Mouse (Mus musculus) kidney, adult 11 months (tissue): Measurements from ENCODE around the gene Rlbp1.

Source experiments
- DNase-seq: peaks from one replicate; pipeline ENCODE4 v3.0.0; 2022

Rlbp1 gene

DNA sequence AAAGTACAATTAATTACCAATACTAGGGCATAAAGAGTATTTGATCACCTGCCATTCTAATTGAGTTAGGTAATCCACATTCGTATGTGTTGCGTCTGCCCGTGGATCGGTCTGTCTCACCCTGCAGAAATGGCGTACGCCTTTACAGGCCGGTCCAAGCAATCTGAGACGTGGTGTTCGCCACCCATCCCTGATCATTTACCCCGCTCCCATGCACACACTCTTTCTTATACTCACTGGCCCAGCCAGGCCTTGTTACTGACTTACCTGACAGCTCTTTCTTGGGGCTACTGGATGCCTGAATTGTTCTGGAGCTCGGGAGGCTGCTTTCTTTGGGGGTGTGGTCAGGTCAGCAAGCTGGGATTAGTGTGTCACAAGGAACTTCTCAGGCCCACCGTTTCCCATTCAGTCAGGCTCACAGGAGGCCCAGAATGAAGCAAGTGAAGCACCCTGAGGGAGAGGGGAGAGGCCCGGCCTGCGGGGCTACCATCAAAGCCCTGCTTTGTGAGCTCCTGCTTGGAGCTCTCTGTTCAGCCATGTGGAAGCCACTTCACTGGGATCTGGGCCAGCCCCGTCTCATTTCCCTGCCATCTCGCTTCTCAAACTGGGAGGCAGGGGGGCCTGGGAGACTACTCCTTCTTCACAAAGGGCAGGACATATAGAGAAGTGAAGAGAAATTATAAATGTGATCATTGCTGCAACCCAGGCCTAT, at the start of gene Rlbp1:
Gene Rlbp1 (minus strand): TSS at position 627 of the 712 bp plus-strand sequence.
- no peak for DNase-seq

DNA sequence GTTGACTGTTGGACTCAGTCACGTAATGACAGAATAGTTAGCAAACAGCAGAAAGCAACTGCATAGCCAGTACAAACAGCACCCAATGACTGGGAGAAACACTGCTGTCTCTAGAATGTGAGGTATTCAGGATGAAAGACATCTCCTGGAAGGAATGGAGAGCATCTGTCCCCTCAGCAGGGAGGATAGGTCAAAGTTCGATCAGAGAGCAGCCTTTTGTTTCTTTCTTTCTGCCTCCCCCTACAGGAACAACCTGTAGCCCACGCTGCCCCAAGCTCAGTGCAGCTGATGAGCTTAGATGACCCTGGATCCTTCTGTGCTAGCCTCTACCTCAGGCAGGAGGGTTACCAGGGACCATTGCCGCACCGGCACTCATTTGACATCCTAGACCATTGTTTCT, 41.4 kb upstream of the Rlbp1 start:
- no peak for DNase-seq

DNA sequence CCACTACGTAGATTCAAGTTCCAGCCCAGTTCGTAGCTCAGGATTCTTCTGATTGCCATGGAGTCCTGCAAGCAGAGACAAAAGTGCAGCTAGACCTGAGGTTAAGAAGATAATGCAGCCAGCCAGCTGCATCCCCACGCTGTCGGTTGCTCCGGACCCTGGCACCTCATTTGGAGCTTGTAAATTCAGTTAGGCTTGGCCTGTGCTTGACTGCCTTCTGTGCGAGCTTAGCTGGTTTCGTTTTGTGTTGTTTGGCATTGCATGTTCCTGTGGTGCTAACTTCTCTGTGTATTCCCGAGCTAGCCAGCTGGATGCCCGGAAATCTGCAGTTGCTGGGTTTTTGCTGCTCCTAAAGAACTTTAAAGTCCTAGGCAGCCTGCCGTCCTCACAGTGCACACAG, 39.0 kb upstream of the Rlbp1 start:
- no peak for DNase-seq

DNA sequence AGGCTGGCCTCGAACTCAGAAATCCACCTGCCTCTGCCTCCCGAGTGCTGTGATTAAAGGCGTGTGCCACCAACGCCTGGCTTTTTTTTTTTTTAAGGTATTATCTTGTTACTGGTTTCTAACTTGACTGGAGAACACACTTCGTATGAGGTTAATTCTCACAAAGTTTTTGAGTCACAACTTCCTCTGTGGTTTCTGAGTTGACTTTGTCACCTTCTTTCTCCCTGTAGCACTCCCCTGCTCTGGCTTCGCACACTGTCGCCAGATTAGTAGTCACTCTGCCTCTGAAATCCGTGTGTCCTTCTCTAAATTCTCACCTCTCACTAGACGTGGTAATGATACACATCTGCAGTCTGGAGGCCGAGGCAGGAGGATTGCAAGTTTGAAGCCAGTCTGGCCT, 36.0 kb upstream of the Rlbp1 start:
- DNase-seq = no peak

DNA sequence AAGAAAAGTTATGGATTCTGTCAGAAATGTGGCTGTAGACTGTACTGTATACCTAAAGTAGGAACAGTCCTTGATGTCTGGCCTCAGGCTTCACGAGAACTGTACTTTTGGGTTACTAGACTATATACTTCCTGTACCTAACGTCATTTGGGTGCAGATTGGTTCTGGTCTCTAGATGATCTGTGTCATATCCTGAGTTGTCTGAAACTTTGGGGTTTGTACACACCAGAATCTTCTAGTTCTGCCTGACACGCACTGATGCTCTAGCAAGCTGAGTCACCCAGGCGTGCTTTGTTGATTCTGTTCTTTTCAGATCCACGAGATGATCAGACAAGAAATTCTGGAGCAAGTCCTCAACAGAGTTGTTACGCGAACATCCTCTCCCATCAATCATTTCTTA, 33.1 kb upstream of the Rlbp1 start:
- DNase-seq = no peak

DNA sequence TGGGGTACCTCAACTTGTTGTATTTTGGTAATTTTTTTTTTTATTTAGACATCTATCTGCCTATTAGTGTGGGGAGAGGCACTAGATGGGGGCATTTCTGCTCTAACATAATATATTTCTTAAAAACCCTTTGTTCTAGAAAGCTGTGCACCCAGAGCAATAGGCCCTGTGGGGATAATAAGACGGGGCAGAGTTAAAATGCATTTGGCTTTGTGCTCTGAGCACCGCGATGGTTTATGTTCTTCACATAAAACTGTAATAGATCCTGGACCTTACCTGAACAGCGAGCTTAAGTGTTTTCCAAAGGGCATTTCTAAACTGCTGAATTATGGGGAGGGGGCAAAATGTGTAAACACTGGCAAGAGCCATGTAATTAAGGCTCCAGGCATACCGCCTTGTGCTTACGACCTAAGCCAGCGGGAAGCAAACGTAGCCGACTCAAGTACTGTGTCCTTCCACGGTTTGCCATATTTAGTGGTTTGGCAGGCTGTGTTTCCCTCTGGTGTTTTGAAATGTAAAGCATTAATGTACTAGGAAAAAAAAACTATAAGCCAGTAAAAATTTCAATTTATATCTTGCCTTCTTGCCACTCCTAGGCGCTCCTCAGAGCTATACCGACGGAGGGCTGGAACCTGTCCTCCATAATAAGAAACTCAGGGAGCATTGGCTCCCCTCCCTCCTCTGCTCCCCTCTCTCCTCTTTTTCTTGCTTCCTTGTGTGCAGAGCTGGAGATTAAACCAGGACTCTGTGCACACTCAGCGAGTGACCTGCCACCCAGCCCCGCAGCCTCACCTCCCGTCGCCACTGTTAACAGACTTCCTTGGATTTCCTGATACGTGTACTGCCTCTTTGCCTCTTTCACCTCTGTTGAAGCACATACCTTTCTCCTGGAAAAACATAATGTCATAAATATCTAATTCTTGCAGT, 27.9 kb upstream of the Rlbp1 start:
- no peak for DNase-seq

DNA sequence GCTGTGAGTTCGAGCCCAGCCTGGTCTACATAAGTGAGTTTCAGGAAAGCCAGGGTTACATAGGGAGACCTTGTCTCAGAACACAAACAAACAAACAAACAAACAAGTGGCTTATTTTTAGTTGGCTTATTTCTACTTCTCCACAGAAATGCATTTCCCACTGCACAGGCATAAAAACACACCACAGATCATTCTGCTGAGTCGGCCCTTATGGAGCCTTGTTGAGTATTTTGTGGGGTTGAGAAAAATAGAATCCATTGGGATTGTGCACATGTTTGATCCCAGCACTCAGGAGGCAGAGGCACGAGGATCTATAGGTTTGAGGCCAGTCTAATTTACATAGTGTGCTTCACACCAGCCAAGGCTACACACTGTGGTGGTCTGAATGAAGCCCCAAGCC, 13.4 kb upstream of the Rlbp1 start:
- no peak for DNase-seq

DNA sequence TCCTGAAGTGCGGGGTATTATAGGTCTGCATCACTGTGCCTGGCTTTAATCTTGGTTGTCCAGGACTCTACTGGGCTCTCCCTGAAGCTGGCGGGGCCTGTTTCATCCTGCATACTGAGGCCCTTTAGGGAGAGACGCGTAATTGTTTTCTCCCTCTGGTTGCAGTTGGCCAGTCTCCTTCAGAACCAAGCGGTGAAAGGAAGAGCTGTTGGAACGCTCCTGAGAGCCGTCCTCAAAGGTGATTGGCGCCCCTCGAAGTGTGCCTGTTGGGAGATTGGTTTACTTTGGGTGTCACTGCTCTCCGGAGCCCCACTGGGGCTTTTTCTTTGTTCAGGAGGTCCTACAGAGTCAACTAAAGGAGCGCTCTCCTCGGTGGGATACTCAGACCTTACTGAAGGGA, 12.1 kb upstream of the Rlbp1 start:
- DNase-seq = no peak

DNA sequence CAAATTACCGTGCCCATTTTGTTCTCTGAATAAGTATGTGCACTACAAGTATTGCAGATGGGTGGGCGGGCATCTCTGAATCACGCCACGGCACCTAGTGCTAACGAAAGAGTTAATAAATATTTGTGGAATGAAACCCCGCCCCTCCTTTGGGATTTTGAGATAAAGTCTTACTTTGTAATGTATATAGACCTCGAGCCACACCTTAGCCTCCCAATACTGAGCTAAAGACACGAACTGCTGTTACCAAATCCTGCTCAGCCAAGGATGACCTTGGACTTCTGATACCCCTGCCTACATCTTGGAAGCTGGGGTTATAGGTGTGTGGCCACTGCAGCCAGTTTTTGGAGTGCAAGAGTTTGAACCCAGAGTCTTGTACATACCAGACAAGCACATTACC, 11.6 kb upstream of the Rlbp1 start:
- no peak for DNase-seq

DNA sequence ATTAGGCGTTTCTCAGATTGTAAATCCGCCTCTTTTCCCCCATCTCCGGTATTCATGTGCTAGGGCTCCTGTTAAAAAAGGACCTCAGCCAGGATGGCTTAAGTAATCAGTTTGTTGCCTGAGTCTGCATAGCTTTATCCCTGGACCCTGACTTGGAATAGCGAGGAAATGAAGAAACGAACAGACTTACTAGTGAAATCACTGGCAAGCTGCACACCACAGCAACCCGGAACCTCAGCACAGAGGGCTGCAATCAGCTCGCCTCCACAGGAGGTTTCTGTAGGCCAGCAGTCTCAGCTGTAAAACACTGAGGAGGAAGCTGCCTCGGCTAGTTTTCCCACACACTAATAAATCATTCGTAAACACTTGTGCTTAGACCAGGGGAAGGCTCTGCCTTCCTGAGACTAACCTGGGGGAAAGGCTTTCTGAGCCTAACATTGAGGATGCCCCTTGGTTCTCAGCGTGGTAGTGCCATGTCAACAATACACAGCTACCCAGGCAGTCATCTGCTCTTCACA, 10.7 kb upstream of the Rlbp1 start:
- no peak for DNase-seq

DNA sequence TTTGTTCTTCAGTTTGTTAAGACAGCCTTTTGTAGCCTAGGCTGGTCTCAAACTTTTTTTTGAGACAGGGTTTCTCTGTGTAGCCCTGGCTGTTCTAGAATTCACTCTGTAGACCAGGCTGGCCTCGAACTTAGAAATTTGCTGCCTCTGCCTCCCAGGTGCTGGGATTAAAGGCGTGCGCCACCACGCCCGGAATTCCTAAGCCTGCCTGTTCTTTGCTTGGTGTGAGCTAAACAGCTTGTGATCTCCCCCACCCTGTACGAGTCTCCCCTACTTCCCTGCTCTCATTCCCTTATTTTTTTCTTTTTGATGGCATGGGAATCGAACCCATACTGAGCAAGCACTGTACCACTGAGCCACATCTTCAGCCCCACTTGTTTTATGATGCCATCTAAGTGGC, 8.3 kb upstream of the Rlbp1 start:
- DNase-seq = no peak

DNA sequence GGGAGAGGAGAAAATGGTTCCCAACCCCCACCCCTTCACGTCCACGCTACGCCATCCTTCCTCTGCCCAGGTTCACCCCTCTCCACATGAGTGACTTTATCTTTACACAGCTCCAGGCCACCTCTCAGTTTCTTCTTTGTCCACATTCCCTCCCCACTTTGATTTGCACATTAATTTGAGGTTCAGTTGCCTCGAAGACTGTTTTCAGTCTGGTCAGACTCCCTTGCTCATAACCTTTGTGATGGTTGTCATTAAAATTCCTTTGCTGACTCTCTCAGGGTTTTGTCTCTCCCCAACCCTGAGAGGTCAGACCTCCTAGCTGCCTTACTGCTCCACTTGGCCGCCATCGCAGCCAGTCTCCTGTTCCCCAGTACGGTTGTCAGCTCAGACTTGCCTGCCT, 7.8 kb upstream of the Rlbp1 start:
- no peak for DNase-seq

DNA sequence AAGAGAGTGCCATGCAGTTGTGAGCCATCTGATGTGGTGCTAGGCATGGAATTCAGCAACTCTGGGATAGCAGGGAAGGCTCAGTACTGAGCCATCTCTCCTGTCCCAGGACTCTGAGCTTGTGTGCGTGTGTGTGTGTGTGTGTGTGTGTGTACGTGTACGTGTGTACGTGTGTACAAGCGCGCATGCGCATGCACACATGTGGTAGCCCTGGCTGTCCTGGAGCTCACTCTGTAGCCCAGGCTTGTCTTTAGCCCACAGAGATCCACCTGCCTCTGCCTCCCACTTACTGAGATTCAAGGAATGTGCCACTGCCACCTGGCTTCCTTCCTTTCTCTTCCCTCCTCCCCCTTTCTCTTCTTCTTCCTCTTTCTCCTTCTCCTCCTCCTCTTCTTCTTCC, 7.1 kb upstream of the Rlbp1 start:
- no peak for DNase-seq

DNA sequence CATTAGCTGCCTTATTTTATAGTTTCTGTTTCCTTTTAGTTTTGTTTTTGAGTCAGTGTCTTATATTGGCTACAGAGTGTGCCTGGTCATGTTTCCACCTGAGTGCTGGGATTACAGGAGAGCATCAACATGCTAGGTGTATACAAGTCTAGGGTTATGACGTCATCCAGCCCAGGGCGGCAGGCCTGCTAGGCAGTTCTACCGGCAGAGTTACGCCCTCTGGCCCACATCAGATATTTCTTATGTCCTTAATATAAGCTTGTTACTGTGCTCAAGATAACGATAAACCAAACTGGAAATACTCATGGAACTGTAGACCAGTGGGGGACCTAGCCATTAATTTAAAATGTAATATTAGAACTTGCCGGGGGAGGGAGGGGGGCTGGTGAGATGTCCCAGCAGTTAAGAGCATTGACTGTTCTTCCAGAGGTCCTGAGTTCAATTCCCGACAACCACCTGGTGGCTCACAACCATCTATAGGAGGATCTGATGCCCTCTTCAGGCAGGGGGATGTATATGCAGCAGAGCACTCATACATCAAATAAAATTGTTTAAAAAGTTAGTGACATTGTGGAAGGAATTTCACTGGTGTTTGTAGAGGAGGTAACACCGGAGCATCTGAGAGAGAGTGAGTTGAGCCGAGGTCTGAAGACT, 6.1 kb upstream of the Rlbp1 start:
- no peak for DNase-seq

DNA sequence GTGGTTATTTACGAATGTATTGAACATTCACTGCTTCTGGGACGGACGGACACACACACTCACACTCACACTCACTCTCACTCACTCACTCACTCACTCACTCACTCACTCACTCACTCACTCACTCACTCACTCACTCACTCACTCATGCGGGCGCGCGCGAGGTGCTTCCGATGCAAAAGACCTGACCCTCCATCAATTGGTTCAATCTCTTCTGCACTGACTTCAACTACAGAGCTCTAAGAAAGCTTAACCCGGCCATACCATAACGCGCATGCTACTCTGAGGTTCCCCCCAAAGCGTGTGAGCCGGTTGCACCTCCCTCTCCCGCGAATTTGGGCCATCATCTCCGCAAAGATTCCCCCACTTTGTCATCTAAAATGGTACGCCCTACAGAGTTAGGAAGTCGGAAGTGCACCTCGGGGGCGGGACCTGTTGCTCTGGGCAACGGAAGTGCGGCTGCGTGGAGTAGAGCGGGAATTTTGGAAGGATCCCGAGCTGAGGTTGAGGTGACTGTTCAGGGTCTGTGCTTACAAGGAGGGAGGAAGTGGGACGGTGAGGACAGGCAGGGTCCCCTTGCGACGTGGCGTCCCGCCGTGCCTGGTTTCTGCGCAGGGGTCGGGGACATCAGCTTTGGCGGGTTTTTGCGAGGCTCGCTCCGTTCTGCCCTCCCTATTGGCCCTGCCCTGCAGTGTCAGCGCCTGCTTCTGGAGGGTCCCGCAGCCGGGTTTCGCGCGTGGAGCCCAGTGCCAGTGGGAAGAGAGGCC, 5.2 kb upstream of the Rlbp1 start, which contains the start of gene Fanci:
Gene Fanci (plus strand): TSS at position 47 of the 767 bp plus-strand sequence.
- DNase-seq = peak; percentile 90

DNA sequence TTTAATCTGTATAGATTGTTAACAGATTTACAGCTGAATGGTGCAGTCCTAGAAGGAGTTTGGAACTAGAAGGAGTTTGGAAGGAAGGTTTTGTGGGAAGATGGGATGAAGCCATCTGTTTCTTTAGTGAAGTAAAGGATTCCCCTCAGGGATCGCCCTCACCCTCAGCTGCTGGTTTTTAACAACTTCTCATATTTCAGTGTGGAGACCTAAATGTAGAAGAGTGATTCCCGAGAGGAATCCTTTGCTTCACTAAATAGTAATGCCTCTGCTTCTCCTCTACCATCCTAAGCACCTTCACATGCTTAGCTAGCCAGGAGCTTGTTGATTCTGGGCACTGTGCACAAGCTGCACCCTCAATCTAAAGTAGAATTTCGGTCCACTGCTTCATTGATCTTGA, 4.6 kb upstream of the Rlbp1 start:
- no peak for DNase-seq

DNA sequence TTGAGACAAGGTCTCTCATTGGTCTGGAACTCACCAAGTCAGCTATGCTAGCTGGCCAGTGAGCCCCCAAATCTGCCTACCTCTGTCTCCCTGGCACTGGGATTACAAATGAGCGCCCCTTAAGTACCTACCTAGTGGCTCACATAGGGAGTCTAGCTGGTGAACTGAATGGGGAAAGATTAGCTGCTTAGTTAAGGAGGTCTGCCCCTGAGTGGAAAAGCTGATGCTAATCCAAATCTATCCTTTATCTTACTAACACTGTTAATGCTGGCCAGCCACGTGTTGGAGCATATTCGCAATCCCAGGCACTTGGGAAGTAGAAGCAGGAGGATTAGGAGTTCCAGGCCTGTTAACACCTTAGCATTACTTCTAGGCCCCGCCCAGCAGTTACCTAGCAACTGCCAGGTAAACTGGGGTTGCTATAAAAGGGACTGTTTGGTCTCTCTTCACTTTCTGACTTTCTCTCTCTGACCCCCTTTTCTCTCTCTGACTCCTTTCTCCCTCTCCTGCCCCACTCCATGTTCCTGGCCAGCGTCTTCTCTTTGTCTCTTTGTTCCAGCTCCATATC, 3.4 kb upstream of the Rlbp1 start:
- DNase-seq = no peak

DNA sequence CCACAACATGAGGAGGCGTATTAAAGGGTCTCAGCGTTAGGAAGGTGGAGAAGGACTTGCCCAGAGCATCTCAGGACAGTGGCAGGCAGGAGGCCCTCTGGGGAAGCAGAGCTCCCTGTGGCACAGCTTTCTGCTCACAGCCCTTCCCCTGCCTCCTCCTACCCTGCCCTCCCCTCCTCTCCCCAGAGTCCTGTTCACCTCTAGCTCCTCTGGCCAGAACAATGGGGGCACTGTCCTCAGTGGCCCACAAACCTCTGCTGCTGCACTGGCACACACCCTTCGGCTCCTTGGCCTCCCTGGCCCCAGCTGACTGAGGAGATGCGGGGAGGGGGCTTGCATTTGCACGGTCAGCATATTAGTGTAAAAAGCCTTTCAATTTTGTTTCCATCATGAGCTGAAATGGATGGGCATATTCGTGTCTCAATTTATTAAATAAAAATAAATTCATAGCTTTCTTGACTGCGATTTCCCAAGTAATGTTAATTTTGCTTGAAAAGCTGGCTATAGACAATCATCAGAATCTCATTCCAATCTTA, 1.9 kb upstream of the Rlbp1 start:
- DNase-seq = no peak

DNA sequence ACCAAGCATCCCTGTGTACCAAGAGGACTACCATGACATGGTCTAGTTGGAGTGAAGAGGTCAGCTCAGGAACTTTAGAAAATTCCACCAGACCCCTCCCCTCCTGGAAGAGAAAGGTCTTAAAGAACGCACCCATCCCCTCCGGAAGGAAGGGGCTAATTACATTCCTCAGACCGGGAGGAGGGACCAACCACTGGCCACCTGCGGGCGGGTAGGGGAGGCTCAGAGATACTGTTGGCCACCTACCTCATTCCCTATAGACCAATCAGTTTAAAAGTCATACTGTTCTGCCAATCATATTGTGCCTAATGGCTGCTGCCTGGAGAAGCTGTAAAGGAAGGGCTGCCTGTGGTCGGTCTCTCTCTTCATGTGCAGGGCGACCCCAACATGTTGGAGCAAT, 1.1 kb upstream of the Rlbp1 start:
- DNase-seq = no peak

DNA sequence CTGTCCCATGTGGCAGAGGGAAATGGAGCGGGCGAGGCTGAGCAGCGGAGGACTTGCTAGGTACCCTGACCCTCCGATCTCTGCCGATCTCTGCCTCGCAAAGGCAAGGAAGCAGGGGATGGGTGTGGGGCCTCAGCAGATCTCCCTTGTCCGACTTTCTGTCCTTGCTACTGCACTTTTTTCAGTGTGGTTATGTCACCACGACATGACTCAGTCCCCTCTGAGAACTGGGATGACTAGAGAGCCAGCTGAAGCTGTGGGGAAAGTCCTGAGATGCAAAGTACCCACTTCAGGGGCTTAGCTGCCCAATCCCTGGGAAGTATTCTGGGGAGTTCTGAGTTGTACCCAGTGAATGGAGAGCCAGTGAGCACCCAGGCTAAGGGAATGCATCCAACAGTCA, 292 bp upstream of the Rlbp1 start:
- no peak for DNase-seq

DNA sequence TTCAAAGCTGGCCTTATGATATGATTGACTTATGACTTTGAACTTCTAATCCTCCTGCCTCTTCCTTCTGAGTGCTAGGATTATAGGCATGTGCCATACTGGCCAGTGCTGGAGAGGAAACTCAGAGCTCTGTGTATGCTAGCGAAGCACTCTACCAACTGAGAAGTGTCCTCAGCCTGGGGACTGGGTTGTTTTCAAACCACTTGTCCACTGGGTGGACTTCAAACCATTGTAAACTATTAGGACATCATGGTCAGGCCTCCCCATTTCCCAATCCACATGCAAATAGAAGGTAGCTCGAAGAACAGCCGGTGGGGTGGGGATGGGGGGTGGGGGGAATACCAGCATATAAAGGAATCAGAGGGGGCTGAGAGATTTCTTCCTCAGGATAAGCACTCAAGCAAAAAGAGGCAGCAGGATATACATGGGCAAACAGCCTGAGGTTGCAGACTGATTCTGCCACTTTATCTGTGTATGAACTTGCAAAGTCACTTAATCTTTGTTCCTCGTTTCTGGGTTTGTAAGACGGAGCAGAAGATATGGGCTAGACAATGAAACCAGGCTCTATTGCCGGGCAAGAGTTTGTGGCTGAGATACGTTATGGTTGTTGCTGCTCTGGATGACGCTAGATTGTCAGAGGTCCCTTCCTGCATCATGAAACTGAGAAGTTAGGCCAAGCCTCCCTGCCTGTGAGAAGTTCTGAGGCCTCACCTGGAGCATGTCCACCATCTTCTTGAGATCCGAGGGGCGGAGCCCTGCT, 10.2 kb downstream of the Rlbp1 start:
- no peak for DNase-seq
